Mouse (Mus musculus) heart, embryonic 13.5 days (tissue): ENCODE measurements around the gene Cox4i2. TPM values are rescaled to one million over a fixed set of nuclear protein-coding genes. Genes with fewer than 3 reads are reported as not detected.

Experiments used
- microRNA-seq: library from miRNA; unstranded; fragments of <30 nt; microRNA quantifications from one replicate; pipeline ENCODE4, GENCODE M21; 2016
- polyA plus RNA-seq: library from polyadenylated mRNA; unstranded; fragments of >200 nt; fragmentation: Nextera tagmentation; extraction: Ambion mirVana; gene quantifications from 2 replicates; pipeline ENCODE4 v1.2.1, GENCODE M21; 2015

The Cox4i2 gene
- polyA plus RNA-seq, 1 experiment from 2014 or later = 11.8 TPM

Small RNA genes lying within 50 kb of the gene (microRNA-seq; reads per million reads assigned to microRNA genes)
- gene Gm23802 = not detected

Other genes with a start within 250 kb of the Cox4i2 start
- not detected in 2 replicates for gene Defb26, start 242.5 kb upstream of the Cox4i2 start, polyA plus RNA-seq
- not detected in 2 replicates for gene Defb28, start 235.9 kb upstream of the Cox4i2 start, polyA plus RNA-seq
- gene Defb29, start 214.1 kb upstream of the Cox4i2 start, polyA plus RNA-seq = not detected in 2 replicates
- gene Gm17416, start 184.8 kb upstream of the Cox4i2 start, polyA plus RNA-seq = not detected in 2 replicates
- not detected in 2 replicates for gene Defb21, start 181.4 kb upstream of the Cox4i2 start, polyA plus RNA-seq
- 0.75 and 1.0 TPM in 2 replicates for gene Defb19, start 173.9 kb upstream of the Cox4i2 start, polyA plus RNA-seq
- gene Defb45, start 154.8 kb upstream of the Cox4i2 start, polyA plus RNA-seq = not detected in 2 replicates
- gene Defb36, start 149.8 kb upstream of the Cox4i2 start, polyA plus RNA-seq = not detected in 2 replicates
- gene Defb25, start 131.1 kb upstream of the Cox4i2 start, polyA plus RNA-seq = 0.68 and 1.1 TPM in 2 replicates
- 10.5 and 12.6 TPM in 2 replicates for gene Rem1, start 127.2 kb upstream of the Cox4i2 start, polyA plus RNA-seq
- 81.9 and 84.7 TPM in 2 replicates for gene H13, start 84.7 kb upstream of the Cox4i2 start, polyA plus RNA-seq
- gene Mcts2, start 67.1 kb upstream of the Cox4i2 start, polyA plus RNA-seq = 23.0 and 25.3 TPM in 2 replicates
- 56.7 and 58.8 TPM in 2 replicates for gene Id1, start 17.9 kb upstream of the Cox4i2 start, polyA plus RNA-seq
- 59.6 and 62.8 TPM in 2 replicates for gene Bcl2l1, start 77.6 kb downstream of the Cox4i2 start, polyA plus RNA-seq
- 51.1 and 55.5 TPM in 2 replicates for gene Tpx2, start 93.8 kb downstream of the Cox4i2 start, polyA plus RNA-seq
- gene Mylk2, start 157.2 kb downstream of the Cox4i2 start, polyA plus RNA-seq = 0.19 and 0.29 TPM in 2 replicates
- 2.5 and 2.7 TPM in 2 replicates for gene Foxs1, start 179.0 kb downstream of the Cox4i2 start, polyA plus RNA-seq
- gene Dusp15, start 197.5 kb downstream of the Cox4i2 start, polyA plus RNA-seq = 0.15 and 0.51 TPM in 2 replicates
- gene Ttll9, start 208.3 kb downstream of the Cox4i2 start, polyA plus RNA-seq = 0.23 and 0.44 TPM in 2 replicates